Mouse (Mus musculus) heart, adult 18-20 months (tissue): Measurements from ENCODE around the gene Vmn1r223. TPM values are rescaled to one million over a fixed set of nuclear protein-coding genes. Genes with fewer than 3 reads are reported as not detected.

Source experiments
- total RNA-seq, 2 experiments: library from RNA; stranded (reverse); gene quantifications; 2 replicates each; pipeline ENCODE4 v1.2.3; 2021

The Vmn1r223 gene
- total RNA-seq, 2 experiments from 2014 or later, result not detected

Other genes starting within 250 kb of the Vmn1r223 start
- gene Vmn1r213, start 239.5 kb upstream of the Vmn1r223 start, total RNA-seq, result not detected
- not detected for gene Vmn1r214, start 216.7 kb upstream of the Vmn1r223 start, total RNA-seq
- gene Vmn1r215, start 179.1 kb upstream of the Vmn1r223 start, total RNA-seq, result not detected
- not detected for gene Vmn1r217, start 128.9 kb upstream of the Vmn1r223 start, total RNA-seq
- gene Vmn1r218, start 114.0 kb upstream of the Vmn1r223 start, total RNA-seq, result not detected
- not detected for gene Vmn1r219, start 87.8 kb upstream of the Vmn1r223 start, total RNA-seq
- not detected for gene Vmn1r220, start 59.2 kb upstream of the Vmn1r223 start, total RNA-seq
- gene Vmn1r221, start 33.0 kb upstream of the Vmn1r223 start, total RNA-seq, result not detected
- not detected for gene Vmn1r222, start 11.2 kb upstream of the Vmn1r223 start, total RNA-seq
- 10 to 100 TPM; 16.7 to 17.3 TPM for gene Zfp322a, start 122.1 kb downstream of the Vmn1r223 start, total RNA-seq
- gene Abt1, start 176.7 kb downstream of the Vmn1r223 start, total RNA-seq, result 1 to 10 TPM; 4.6 to 4.7 TPM
- gene Btn1a1, start 218.8 kb downstream of the Vmn1r223 start, total RNA-seq, result not detected
- not detected for gene Btn2a2, start 241.7 kb downstream of the Vmn1r223 start, total RNA-seq